ENCODE assay signal across 14 mouse cellular contexts in genomic region chr4:104044634-104045033, GRCm38 (mm10).
"Had no signal": no experiment of that assay in that cellular context is flagged by ENCODE, and none has a peak within 500 bp of the region (broad histone marks: within the 10 kb centered on the region; RNA-seq: fewer than 3 reads in every experiment).

No protein-coding gene starts in this region.

- H3K4me3 ChIP-seq: kidney, embryonic 15.5 days; limb, embryonic 13.5 days; liver, embryonic 13.5 days; megakaryocyte, embryonic 14.5 days; midbrain, embryonic 10.5 days; midbrain, embryonic 13.5 days had no signal

- H3K36me3 ChIP-seq: kidney, embryonic 15.5 days; limb, embryonic 13.5 days; liver, embryonic 13.5 days; midbrain, embryonic 10.5 days; midbrain, embryonic 13.5 days had no signal

- H3K9me3 ChIP-seq: kidney, embryonic 15.5 days; limb, embryonic 13.5 days; liver, embryonic 13.5 days; megakaryocyte, embryonic 14.5 days; midbrain, embryonic 10.5 days; midbrain, embryonic 13.5 days had no signal

- H3K4me1 ChIP-seq: limb, embryonic 13.5 days; liver, embryonic 13.5 days; megakaryocyte, embryonic 14.5 days; midbrain, embryonic 13.5 days had no signal

- H3K27me3 ChIP-seq: kidney, embryonic 15.5 days; limb, embryonic 13.5 days; liver, embryonic 13.5 days; megakaryocyte, embryonic 14.5 days; midbrain, embryonic 13.5 days had no signal

- H3K27ac ChIP-seq: kidney, embryonic 15.5 days; limb, embryonic 13.5 days; liver, embryonic 13.5 days; midbrain, embryonic 10.5 days; midbrain, embryonic 13.5 days had no signal

- DNase-seq: kidney, adult 11 months; kidney, adult 8-10 months; kidney, postnatal 25 days; left cerebral cortex, postnatal 4 days; liver, embryonic 13.5 days; lung, adult 2 months; thymus, adult 18-20 months; thymus, postnatal 36 days had no signal

- H3K9ac ChIP-seq: kidney, embryonic 15.5 days; limb, embryonic 13.5 days; liver, embryonic 13.5 days; midbrain, embryonic 13.5 days had no signal

- ATAC-seq: midbrain, embryonic 13.5 days; midbrain, embryonic 16.5 days had no signal

- H3K4me2 ChIP-seq: kidney, embryonic 15.5 days; limb, embryonic 13.5 days; liver, embryonic 13.5 days; midbrain, embryonic 13.5 days had no signal
